Mouse (Mus musculus) megakaryocyte, embryonic 14.5 days (primary cell): ENCODE measurements around the gene Cherp. TPM values are rescaled to one million over a fixed set of nuclear protein-coding genes. Genes with fewer than 3 reads are reported as not detected.
A peak's percentile ranks its signal among the peaks of the same experiment; 100 is the strongest.

ENCODE experiments used
- H3K27me3 ChIP-seq: replicated peaks from 2 replicates; pipeline ENCODE3; 2012; ENCODE audit warnings: inconsistent platforms
- H3K36me3 ChIP-seq: replicated peaks from 2 replicates; pipeline ENCODE3; 2012; ENCODE audit warnings: low read length, inconsistent platforms, mixed read lengths
- H3K4me1 ChIP-seq: 2 replicates; pipeline ENCODE4 v1.6.1; 2012; ENCODE audit warnings: inconsistent platforms
- H3K4me3 ChIP-seq: replicated peaks from 2 replicates; pipeline ENCODE3; 2012; ENCODE audit warnings: moderate library complexity, mild to moderate bottlenecking, inconsistent platforms
- H3K9me3 ChIP-seq: 2 replicates; pipeline ENCODE4 v1.6.1; 2012; ENCODE audit warnings: inconsistent platforms
- FLI1 ChIP-seq: IDR thresholded peaks from 2 replicates; pipeline ENCODE4 v1.6.1; 2012; ENCODE audit warnings: low read length, inconsistent platforms, mixed read lengths
- GATA1 ChIP-seq: IDR thresholded peaks from 3 replicates; pipeline ENCODE4 v1.6.1; 2012; ENCODE audit warnings: mixed read lengths, low read length, inconsistent platforms, borderline replicate concordance
- polyA plus RNA-seq: library from polyadenylated mRNA; stranded (reverse); fragments of >175 nt; gene quantifications from 2 replicates; pipeline ENCODE4 v1.2.3, GENCODE M21; 2012; ENCODE audit warnings: low replicate concordance; ENCODE audit not compliant: insufficient read depth

Cherp gene
- polyA plus RNA-seq, 1 experiment, result 85.3 TPM

GRCm38 (mm10) chr8:72485456-72486199, 10.6 kb upstream of the Cherp start:
- Histone ChIP-seq H3K27me3 (no peaks in the 10 kb centered on the region), H3K4me3 (peak overlapping the region; percentile 62), H3K4me1 (peaks cover 65% of the 10 kb centered on the region), H3K9me3 (no peaks in the 10 kb centered on the region), H3K36me3 (peaks cover 96% of the 10 kb centered on the region)
- no peak for TF ChIP-seq GATA1
- TF ChIP-seq FLI1, result no peak

- H3K4me1 ChIP-seq, result peaks cover 46% of the 10 kb centered on the region
- H3K36me3 ChIP-seq, result peaks cover 76% of the 10 kb centered on the region
- TF ChIP-seq FLI1 (no peak), GATA1 (no peak)
- H3K27me3 ChIP-seq, result no peaks in the 10 kb centered on the region
- no peaks in the 10 kb centered on the region for H3K9me3 ChIP-seq
- H3K4me3 ChIP-seq, result no peak overlapping the region
Observed at GRCm38 (mm10) chr8:72470684-72471083, 4.3 kb downstream of the Cherp start.

DNA sequence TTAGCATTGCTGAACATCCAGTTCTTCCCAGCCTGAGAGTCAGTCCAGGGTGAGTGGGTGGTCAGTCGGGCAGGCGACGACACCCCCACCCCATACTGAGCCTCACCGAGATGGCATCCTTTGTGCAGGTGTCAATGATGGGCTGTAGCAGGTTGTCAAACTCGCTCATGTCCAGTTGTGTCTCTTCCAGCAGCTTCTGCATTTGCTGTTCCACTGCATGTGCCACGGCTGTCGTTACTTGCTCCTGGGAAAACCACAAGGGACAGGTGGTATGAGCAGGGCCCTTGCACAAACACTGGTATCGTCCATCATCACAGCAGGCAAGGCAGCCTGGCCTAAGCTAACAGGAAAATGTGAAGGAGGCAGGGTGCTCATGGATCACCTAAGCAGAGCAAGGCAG, 5.0 kb downstream of the Cherp start:
- Histone ChIP-seq H3K4me1 (peaks cover 44% of the 10 kb centered on the region), H3K36me3 (peaks cover 83% of the 10 kb centered on the region), H3K4me3 (peak overlapping the region; percentile 4), H3K9me3 (no peaks in the 10 kb centered on the region), H3K27me3 (no peaks in the 10 kb centered on the region)
- TF ChIP-seq GATA1 (no peak), FLI1 (no peak)

DNA sequence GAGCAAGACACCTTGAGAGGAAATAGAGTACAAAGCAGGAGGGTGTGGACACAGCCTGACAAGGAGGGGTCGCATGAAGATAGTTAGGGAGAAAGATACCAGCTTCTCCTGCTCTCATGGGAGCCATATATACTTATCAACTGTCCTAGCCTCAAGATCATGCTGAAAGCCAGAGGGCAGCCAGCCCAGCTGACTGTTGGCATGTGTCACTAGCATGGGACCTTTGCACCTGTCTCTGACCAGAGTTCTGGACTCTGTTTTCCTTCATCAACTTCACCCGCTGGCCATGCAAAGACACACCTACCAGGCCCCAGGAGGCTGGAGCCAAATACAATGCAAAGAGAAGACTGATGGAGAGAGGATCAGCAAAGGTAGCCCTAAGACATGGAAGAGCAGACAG, 5.8 kb downstream of the Cherp start:
- peaks cover 42% of the 10 kb centered on the region for H3K4me1 ChIP-seq
- peaks cover 91% of the 10 kb centered on the region for H3K36me3 ChIP-seq
- TF ChIP-seq FLI1, result no peak
- TF ChIP-seq GATA1, result no peak
- H3K27me3 ChIP-seq, result no peaks in the 10 kb centered on the region
- no peak overlapping the region for H3K4me3 ChIP-seq
- no peaks in the 10 kb centered on the region for H3K9me3 ChIP-seq

- no peak overlapping the region for H3K4me3 ChIP-seq
- TF ChIP-seq GATA1 (no peak), FLI1 (no peak)
- H3K9me3 ChIP-seq, result no peaks in the 10 kb centered on the region
- H3K27me3 ChIP-seq, result no peaks in the 10 kb centered on the region
- peaks cover 16% of the 10 kb centered on the region for H3K4me1 ChIP-seq
- H3K36me3 ChIP-seq, result peaks cover 99% of the 10 kb centered on the region
Observed at GRCm38 (mm10) chr8:72464211-72464610, 10.8 kb downstream of the Cherp start.

DNA sequence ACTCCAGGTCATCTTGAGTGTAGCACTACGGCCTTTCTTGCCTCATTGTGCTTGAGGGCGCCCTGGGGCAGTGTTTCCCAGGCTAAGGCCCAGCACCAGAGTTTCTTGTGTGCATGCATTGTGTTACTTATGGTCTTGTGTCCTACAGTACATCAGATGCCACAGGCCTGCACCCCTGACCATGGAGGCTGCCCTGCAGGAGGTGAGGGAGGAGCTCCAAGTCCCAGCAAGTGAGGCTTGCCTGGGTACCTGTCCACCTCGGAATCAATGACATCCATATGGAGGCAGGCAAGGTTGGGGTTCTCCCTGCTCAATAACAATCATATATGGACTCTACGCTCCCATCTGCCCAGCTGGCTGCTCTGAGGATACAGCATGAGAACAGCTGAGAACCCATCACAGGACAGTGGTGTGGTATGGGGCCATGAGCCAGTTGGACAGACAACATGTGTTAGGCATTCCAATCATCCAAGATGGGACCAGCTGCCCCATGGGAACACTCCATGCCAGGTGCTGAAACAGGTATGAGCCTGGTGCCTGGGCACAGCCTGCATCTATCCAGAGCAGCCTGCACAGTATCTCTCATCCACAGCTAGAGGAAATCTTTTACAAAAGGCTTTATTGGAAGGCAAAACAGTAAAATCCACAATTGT, 15.0 kb downstream of the Cherp start:
- no peak overlapping the region for H3K4me3 ChIP-seq

DNA sequence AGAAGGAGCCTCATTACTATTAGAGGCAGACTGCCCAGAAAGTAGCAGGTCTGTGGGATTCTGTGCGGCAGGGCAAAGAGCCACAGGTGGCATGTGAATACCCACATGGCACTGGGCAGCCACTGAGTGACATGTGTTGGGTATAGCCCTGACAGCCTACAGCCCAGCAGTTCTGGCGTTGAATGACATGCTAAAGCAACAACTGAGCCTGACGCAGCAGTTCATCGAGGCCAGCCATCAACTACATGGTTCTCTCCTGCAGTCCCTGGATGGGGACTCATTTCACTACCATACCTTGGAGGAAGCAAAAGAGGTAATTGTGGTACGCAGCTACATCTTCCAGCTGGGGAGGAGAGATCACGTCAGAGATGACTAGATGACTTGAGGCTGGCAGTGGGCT, 16.6 kb downstream of the Cherp start:
- H3K4me3 ChIP-seq, result no peak overlapping the region
- H3K36me3 ChIP-seq, result peaks cover 92% of the 10 kb centered on the region

More for the DNA sequence above, 15.0 kb downstream of the Cherp start:
- Histone ChIP-seq H3K9me3 (no peaks in the 10 kb centered on the region), H3K4me1 (peaks cover 20% of the 10 kb centered on the region), H3K36me3 (peaks cover 92% of the 10 kb centered on the region), H3K27me3 (no peaks in the 10 kb centered on the region)
- TF ChIP-seq GATA1 (no peak), FLI1 (no peak)

GRCm38 (mm10) chr8:72457806-72458205, 17.2 kb downstream of the Cherp start:
- TF ChIP-seq GATA1 (no peak), FLI1 (no peak)

More for the DNA sequence above, 16.6 kb downstream of the Cherp start:
- TF ChIP-seq FLI1, result no peak
- TF ChIP-seq GATA1, result no peak
- H3K27me3 ChIP-seq, result no peaks in the 10 kb centered on the region
- peaks cover 4% of the 10 kb centered on the region for H3K9me3 ChIP-seq
- H3K4me1 ChIP-seq, result peaks cover 20% of the 10 kb centered on the region

GRCm38 (mm10) chr8:72455317-72455716, 19.7 kb downstream of the Cherp start:
- H3K9me3 ChIP-seq, result peaks cover 4% of the 10 kb centered on the region
- no peaks in the 10 kb centered on the region for H3K27me3 ChIP-seq
- TF ChIP-seq GATA1 (no peak), FLI1 (no peak)
- H3K4me1 ChIP-seq, result peaks cover 6% of the 10 kb centered on the region; the same call in 1 of the 2 replicates
- no peak overlapping the region for H3K4me3 ChIP-seq
- H3K36me3 ChIP-seq, result peaks cover 89% of the 10 kb centered on the region

More at GRCm38 (mm10) chr8:72457806-72458205, 17.2 kb downstream of the Cherp start:
- no peak overlapping the region for H3K4me3 ChIP-seq
- H3K36me3 ChIP-seq, result peaks cover 92% of the 10 kb centered on the region
- H3K27me3 ChIP-seq, result no peaks in the 10 kb centered on the region
- peaks cover 16% of the 10 kb centered on the region for H3K4me1 ChIP-seq
- peaks cover 4% of the 10 kb centered on the region for H3K9me3 ChIP-seq

GRCm38 (mm10) chr8:72453904-72454303, 21.1 kb downstream of the Cherp start:
- Histone ChIP-seq H3K4me3 (no peak overlapping the region), H3K9me3 (peaks cover 4% of the 10 kb centered on the region), H3K4me1 (peaks cover 6% of the 10 kb centered on the region; the same call in 1 of the 2 replicates), H3K36me3 (peaks cover 90% of the 10 kb centered on the region), H3K27me3 (no peaks in the 10 kb centered on the region)
- TF ChIP-seq FLI1 (no peak), GATA1 (no peak)
